ENCODE assay signal across 7 mouse cellular contexts in the genomic region with DNA sequence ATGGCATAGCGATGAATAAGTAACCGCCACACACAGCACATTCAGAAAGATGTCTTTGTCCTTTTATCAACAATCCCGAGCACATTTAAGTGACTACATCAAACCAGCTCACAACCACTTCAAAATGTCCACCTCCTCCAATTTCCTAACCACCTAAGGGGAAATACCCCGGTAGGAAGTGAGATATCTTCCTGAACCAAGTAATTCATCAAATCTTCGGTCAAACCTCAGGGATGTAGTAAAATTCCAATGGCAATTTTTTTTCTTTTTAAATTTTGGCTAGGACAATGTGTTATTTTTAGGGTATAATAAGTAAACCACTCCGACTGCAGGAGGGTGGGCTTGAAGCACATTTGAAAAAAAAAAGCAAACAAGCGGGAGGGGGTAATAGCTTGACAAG. TPM values are rescaled to one million over a fixed set of nuclear protein-coding genes. Genes with fewer than 3 reads are reported as not detected.
A peak's percentile ranks its signal among the peaks of the same experiment; 100 is the strongest.
DNase-seq lines count a peak whose midpoint lies in the region; ATAC-seq and TF ChIP-seq lines count a peak whose summit lies in the region.

No protein-coding gene starts in this region.

- no peaks in the 10 kb centered on the region for H3K9me3 ChIP-seq in lung, postnatal 0 days (ENCODE audit: low read length)
- H3K9me3 ChIP-seq in embryonic facial prominence, embryonic 15.5 days (replicated peaks): no peaks in the 10 kb centered on the region
- no peaks in the 10 kb centered on the region for H3K9me3 ChIP-seq in limb, embryonic 10.5 days (replicated peaks)

- H3K4me2 ChIP-seq in lung, postnatal 0 days (replicated peaks; ENCODE audit: low read depth, low read length): peak overlapping the region; percentile 95
- H3K4me2 ChIP-seq in embryonic facial prominence, embryonic 15.5 days (replicated peaks): peak overlapping the region; percentile 72

- peak overlapping the region; percentile 97 for H3K4me3 ChIP-seq in lung, postnatal 0 days (ENCODE audit: low read depth, low read length)
- H3K4me3 ChIP-seq in embryonic facial prominence, embryonic 15.5 days (replicated peaks): peak overlapping the region; percentile 81
- H3K4me3 ChIP-seq in limb, embryonic 10.5 days: peak overlapping the region; percentile 84
- H3K4me3 ChIP-seq in olfactory bulb, adult 2 months (ENCODE audit: insufficient read depth, low read depth, low read length): peak overlapping the region; percentile 98; the same call in 1 of the 2 replicates

- H3K27me3 ChIP-seq in lung, postnatal 0 days (replicated peaks; ENCODE audit: insufficient read depth, low read length): no peaks in the 10 kb centered on the region
- no peaks in the 10 kb centered on the region for H3K27me3 ChIP-seq in embryonic facial prominence, embryonic 15.5 days
- H3K27me3 ChIP-seq in limb, embryonic 10.5 days (ENCODE audit: low read depth, poor library complexity, severe bottlenecking): no peaks in the 10 kb centered on the region

- TF ChIP-seq CTCF in lung, postnatal 0 days (IDR thresholded peaks at IDR 0.05): no peak
- TF ChIP-seq CTCF in olfactory bulb, adult 2 months (IDR thresholded peaks at IDR 0.05; ENCODE audit: insufficient read depth, low read depth, low read length): no peak

- no peak for TF ChIP-seq EP300 in lung, postnatal 0 days (IDR thresholded peaks at IDR 0.05)

- H3K4me1 ChIP-seq in lung, postnatal 0 days (ENCODE audit: insufficient read depth, low read depth, low read length): peaks cover 6% of the 10 kb centered on the region; the same call in 1 of the 2 replicates
- H3K4me1 ChIP-seq in embryonic facial prominence, embryonic 15.5 days: peaks cover 14% of the 10 kb centered on the region
- H3K4me1 ChIP-seq in limb, embryonic 10.5 days: peaks cover 19% of the 10 kb centered on the region
- peaks cover 8% of the 10 kb centered on the region for H3K4me1 ChIP-seq in olfactory bulb, adult 2 months (ENCODE audit: control insufficient read depth, insufficient read depth, low read length)

- no peak for ATAC-seq in lung, postnatal 0 days
- no peak for ATAC-seq in embryonic facial prominence, embryonic 15.5 days (ENCODE audit: insufficient number of reproducible peaks, low FRiP score, low TSS enrichment, low read depth)

- TF ChIP-seq POLR2A in olfactory bulb, adult 2 months (IDR thresholded peaks at IDR 0.05; ENCODE audit: insufficient read depth, low read depth, low read length): no peak

- no peaks in the 10 kb centered on the region for H3K36me3 ChIP-seq in lung, postnatal 0 days (ENCODE audit: insufficient read depth, low read length)
- no peaks in the 10 kb centered on the region for H3K36me3 ChIP-seq in embryonic facial prominence, embryonic 15.5 days
- peaks cover 10% of the 10 kb centered on the region for H3K36me3 ChIP-seq in limb, embryonic 10.5 days

- 17% methylated on average over 7 of the region's 7 CpGs for WGBS in lung, postnatal 0 days
- 28% methylated on average over 7 of the region's 7 CpGs for WGBS in embryonic facial prominence, embryonic 15.5 days
- 52% methylated on average over 7 of the region's 7 CpGs for WGBS in limb, embryonic 10.5 days
- WGBS in olfactory bulb, adult 2 months: 11% methylated on average over 7 of the region's 7 CpGs

- H3K9ac ChIP-seq in lung, postnatal 0 days (replicated peaks; ENCODE audit: low read depth): no peak overlapping the region
- peak overlapping the region; percentile 81; the same call in 1 of the 2 replicates for H3K9ac ChIP-seq in embryonic facial prominence, embryonic 15.5 days

- peak; percentile 19 for DNase-seq in lung, postnatal 0 days (ENCODE audit: low spot score)
- no peak for DNase-seq in lung, postnatal 36 days
- no peak for DNase-seq in limb, embryonic 10.5 days (ENCODE audit: low spot score)
- no peak for DNase-seq in layer of hippocampus, adult 18-20 months (ENCODE audit: low spot score in 2 of 2)
- DNase-seq in adipocyte (ENCODE audit: low spot score): no peak

- no peak overlapping the region for H3K27ac ChIP-seq in lung, postnatal 0 days (ENCODE audit: low read length)
- no peak overlapping the region for H3K27ac ChIP-seq in embryonic facial prominence, embryonic 15.5 days (replicated peaks)
- H3K27ac ChIP-seq in limb, embryonic 10.5 days: no peak overlapping the region
- H3K27ac ChIP-seq in olfactory bulb, adult 2 months (ENCODE audit: insufficient read depth, low read depth, low read length): no peak overlapping the region

RNA-seq across cellular contexts. Expression of a gene that starts 1.1 kb away (rescaled TPM):
- polyA plus RNA-seq in lung, postnatal 0 days (2015; fragmentation: Nextera tagmentation; extraction: Ambion mirVana): 9.8 and 12.5 TPM in 2 replicates
- 21.1 and 22.0 TPM in 2 replicates for polyA plus RNA-seq in embryonic facial prominence, embryonic 15.5 days (2015; fragmentation: Nextera tagmentation; extraction: Ambion mirVana)
- 20.3 and 20.9 TPM in 2 replicates for polyA plus RNA-seq in limb, embryonic 10.5 days (2016; fragmentation: Nextera tagmentation; extraction: Ambion mirVana)
- not detected in 2 replicates for polyA plus RNA-seq in olfactory bulb, adult 2 months (2012; ENCODE audit: insufficient read depth, insufficient read length, low replicate concordance, missing spikeins)
- total RNA-seq in layer of hippocampus, adult 18-20 months (2021): 10 to 100 TPM; 51.8 to 51.9 TPM

RNA-seq across cellular contexts. Expression of a gene that starts 57.7 kb away (rescaled TPM):
- polyA plus RNA-seq in lung, postnatal 0 days (2015; fragmentation: Nextera tagmentation; extraction: Ambion mirVana): 194 and 219 TPM in 2 replicates
- 142 and 143 TPM in 2 replicates for polyA plus RNA-seq in embryonic facial prominence, embryonic 15.5 days (2015; fragmentation: Nextera tagmentation; extraction: Ambion mirVana)
- polyA plus RNA-seq in limb, embryonic 10.5 days (2016; fragmentation: Nextera tagmentation; extraction: Ambion mirVana): 65.1 and 65.5 TPM in 2 replicates
- not detected in 2 replicates for polyA plus RNA-seq in olfactory bulb, adult 2 months (2012; ENCODE audit: insufficient read depth, insufficient read length, low replicate concordance, missing spikeins)
- total RNA-seq in layer of hippocampus, adult 18-20 months (2021): 10 to 100 TPM; 68.8 to 68.9 TPM

Comparison
In these comparisons a context has a peak if more than half of its experiments do, and no peak if none do; other contexts are left out.
1. RNA of a gene that starts 1.1 kb away (polyA plus RNA-seq): 21.1 to 22.0 TPM in embryonic facial prominence, embryonic 15.5 days, 20.3 to 20.9 TPM in limb, embryonic 10.5 days and 9.8 to 12.5 TPM in lung, postnatal 0 days; not detected in olfactory bulb, adult 2 months; every median in the first group is over 10 times any median in the second.
2. Peak in every context shown above with its lines, with median percentiles within 50 percentile points of each other: H3K4me3 ChIP-seq.